Mouse (Mus musculus) liver, postnatal 0 days (tissue): ENCODE results near the gene Sltm.

ENCODE experiments used
- CTCF ChIP-seq: sonication (generic); IDR thresholded peaks from 2 replicates; pipeline ENCODE4 v1.5.1; 2016; ENCODE audit warnings: antibody characterized with exemption, low read depth
- EP300 ChIP-seq: IDR thresholded peaks from 2 replicates; pipeline ENCODE4 v1.6.1; 2016; ENCODE audit warnings: antibody characterized with exemption, low read depth, mild to moderate bottlenecking

- TF ChIP-seq CTCF (no peak), EP300 (no peak)
These were observed 89.1 kb downstream of the Sltm start for GRCm38 (mm10) chr9:70631665-70632064.
